Mouse (Mus musculus) cerebellum, adult 11-12 months (tissue): ENCODE measurements around the gene Agap2.
"Not testable (repeated sequence)": the region's sequence is repeated elsewhere in the genome, so short reads cannot be mapped to it uniquely, and the experiment has no call there.

Source experiments
- DNase-seq: peaks from one replicate; pipeline ENCODE4 v3.0.0; 2022

Gene Agap2

DNA sequence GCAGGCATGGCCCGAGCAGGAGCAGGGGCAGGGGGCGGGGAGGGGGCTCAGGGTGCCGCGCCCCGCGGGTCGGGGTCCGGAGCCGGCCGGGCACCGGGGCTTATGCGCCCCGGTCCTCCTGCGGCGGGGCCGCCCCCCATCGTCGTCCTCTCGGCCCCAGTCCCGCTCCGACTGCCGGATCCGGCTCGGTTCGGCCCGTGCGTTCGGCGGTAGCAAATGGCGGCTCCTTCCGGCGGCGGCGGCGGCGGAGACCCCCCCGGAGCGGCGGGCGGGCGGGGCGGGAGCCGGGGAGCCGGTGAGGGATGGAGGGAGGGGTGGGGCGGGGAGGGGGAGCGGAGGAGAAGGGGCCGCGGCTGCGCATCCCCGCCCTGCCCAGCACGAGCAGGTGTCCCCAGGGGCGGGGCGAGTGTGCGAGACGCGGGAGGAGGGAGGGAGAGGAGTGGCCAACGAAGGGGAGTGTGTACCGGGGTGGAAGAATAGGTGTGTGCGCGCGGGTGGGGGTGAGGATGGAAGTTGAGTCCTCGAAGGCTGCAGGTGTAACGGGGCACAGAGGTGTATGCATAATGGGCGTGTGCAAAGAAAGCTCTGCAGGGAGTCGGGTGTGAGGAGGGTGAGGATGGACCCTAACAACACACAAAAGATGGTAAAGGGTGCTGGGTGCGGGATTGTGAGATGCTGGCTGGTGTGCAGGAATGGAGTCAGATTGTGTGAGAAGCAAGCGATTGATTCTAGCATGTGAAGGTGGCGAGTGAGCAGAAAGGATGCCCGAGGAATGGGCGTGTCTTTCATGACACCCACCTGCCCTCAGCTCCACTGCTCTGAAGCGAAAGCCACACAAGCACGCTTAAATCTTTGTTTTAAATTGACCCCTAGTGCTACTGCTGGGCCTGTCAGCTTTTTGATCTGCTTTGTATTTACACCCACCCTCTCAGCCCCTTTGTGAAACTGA is 14.8 kb upstream of the Agap2 start, which contains the start of gene March9:
TSS of gene March9 (minus strand) at position 217 of the 949 bp plus-strand sequence.
- DNase-seq, result peak; percentile 94

DNA sequence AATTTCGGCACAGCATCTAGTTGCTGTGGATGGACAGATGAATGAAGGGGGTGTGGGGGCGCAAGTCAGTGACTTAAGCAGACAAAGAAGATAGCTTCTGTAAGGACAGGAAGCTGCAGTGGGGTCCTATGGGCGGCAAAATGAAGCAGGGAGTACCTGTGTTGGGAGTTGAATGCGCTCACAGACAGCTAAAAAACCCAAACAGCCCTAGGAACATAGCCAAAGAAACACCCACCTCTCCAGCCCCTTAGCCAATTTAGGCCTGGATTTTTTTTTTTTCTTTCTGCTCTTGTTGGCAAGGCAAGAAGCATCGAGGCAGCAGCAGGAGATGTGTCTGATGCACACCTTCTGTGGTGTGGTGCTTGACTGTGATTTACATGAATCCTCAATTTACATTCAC is 14.0 kb upstream of the Agap2 start:
- peak; percentile 62 for DNase-seq

DNA sequence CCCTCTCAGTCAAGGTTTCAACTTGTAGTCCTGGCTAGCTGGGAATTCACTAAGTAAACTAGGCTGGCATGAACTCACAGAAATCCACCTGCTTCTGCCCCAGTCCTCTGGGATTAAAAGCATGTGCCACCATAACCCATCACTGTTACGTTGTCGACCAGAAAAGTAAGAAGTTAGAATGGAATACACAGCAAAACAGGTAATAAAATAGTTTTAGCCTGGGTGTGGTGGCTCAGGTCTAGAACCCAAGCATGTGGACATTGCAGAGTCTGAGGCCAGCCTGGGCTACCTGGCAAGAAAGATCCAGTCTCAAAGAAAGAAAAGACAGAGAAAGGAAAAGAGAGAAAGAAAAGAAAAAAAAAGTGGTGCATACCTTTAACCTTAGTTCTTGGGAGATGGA is 13.6 kb upstream of the Agap2 start:
- DNase-seq, result no peak

DNA sequence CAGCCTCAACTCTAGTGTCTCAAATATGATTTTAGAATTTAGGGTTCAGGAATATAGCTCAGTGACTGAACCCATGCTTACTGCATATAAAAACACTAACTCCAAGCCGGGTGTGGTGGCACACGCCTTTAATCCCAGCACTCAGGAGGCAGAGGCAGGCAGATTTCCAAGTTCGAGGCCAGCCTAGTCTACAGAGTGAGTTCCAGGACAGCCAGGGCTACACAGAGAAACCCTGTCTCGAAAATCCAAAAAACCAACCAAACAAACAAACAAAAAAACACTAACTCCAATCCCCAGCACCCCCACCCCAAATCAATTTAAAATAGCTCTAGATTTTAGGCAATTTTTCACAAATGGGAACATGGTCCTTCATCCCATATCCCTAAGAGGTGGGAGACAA is 13.0 kb upstream of the Agap2 start:
- DNase-seq, result peak; percentile 55

DNA sequence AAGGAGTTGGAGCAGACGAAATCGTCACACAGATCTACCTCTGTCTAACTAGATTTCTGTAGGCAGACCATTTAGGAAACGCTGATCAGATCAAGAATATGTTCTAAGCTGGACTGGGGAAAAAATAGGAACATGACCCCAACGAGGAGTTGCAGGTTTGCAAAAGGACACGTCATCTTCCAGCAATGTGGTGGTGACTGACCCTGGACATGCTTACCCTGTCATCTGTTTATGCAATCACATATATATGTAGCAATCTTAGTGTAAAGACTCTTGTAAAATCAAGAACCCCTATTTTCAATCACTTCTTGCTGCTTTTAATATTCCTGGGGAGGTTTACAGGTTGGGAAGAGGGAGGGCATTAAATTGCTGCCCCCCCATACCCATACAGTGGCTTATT is 12.6 kb upstream of the Agap2 start:
- DNase-seq, result peak; percentile 39

DNA sequence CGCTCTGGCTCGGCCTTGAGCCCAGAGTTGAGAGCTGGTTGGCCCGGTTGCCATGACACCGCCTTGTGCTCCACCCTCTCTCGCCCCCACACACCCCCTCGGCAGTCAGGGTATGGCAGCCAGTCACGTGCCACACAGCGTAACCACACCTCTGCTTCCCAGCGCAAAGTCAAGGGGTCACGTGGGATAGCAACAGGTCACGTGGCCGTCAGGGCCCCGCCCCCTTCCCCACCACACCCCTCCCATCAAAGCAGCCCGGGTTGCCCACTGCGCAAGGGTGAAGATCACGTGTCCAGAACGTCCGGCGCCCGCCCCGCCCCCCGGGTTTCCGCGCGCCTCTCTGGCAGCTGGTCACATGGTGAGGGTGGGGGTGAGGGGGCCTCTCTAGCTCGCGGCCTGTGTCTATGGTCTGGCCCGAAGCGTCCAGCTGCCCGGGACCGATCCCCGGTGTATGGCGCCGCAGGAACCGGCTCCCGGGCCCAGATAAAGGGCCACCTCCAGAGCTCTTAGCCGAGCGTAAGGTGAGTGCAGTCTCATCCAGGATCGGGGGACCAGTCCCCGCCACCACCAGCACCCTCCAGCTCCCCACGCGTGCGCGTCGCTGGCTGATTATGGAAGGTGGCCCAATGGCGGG is 11.7 kb upstream of the Agap2 start, which contains the start of gene Cdk4:
TSS of gene Cdk4 (plus strand) at position 296 of the 634 bp plus-strand sequence.
- DNase-seq, result peak; percentile 99

DNA sequence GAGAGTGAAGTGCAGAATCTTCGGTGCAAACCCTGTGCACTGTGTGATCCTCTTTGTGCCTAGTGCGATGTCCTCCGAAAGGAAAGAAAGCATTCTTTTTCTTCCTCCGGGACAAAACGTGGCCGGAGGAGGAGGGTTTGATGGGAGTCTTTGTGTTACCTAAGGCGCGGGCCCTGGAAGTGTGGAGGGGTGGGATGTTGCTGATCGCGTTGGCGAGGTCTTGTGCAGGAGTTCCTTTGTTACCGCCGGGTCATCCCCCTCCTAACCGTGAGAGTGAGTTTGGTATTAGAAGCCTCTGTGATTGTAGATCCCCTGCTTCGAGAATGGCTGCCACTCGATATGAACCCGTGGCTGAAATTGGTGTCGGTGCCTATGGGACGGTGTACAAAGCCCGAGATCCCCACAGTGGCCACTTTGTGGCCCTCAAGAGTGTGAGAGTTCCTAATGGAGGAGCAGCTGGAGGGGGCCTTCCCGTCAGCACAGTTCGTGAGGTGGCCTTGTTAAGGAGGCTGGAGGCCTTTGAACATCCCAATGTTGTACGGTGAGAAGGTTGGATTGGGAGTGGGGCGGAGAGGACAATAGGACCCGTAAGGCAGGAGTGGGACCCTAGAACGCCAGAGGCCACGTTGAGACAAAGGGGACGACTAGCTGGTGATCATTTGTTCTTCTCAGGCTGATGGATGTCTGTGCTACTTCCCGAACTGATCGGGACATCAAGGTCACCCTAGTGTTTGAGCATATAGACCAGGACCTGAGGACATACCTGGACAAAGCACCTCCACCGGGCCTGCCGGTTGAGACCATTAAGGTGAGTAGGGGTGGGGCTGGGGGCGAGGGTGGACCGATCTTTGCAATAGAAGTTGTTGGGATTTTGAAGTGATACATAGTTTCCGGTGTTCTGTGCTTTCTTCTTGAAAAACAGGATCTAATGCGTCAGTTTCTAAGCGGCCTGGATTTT is 10.9 kb upstream of the Agap2 start:
- peak; percentile 71 for DNase-seq

DNA sequence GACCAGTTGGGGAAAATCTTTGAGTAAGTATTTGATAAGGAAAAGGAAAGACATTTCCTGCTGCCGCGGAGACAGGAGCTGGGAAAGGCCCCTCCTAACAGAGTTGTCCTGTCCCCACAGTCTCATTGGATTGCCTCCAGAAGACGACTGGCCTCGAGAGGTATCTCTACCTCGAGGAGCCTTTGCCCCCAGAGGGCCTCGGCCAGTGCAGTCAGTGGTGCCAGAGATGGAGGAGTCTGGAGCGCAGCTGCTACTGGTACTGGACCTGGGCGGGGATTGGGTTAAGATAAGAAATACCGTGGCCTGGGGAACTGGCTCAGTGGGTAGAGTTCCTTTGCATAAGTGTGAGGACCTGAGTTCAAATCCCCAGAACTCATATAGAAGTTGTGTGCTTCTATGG is 9.1 kb upstream of the Agap2 start:
- peak; percentile 57 for DNase-seq

DNA sequence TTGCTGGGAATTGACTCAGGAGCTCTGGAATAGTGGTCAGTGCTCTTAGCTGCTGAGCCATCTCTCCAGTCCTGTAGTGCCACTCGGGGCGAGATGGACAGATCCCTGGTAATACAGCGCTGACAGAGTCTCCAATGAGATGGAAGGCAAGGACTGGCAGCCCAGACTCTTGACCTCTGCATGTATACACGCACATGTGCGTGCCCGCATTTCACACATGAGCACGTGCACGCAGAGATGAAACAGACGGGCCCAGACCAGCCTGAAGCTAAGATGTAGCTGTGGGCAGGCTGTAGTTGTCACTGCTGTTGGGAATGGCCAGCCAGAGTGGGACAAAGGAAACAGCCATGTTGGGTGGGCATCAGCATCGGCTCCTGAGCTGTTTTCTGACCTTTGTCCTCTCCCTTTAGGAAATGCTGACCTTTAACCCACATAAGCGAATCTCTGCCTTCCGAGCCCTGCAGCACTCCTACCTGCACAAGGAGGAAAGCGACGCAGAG is 8.5 kb upstream of the Agap2 start:
- DNase-seq, result peak; percentile 47

DNA sequence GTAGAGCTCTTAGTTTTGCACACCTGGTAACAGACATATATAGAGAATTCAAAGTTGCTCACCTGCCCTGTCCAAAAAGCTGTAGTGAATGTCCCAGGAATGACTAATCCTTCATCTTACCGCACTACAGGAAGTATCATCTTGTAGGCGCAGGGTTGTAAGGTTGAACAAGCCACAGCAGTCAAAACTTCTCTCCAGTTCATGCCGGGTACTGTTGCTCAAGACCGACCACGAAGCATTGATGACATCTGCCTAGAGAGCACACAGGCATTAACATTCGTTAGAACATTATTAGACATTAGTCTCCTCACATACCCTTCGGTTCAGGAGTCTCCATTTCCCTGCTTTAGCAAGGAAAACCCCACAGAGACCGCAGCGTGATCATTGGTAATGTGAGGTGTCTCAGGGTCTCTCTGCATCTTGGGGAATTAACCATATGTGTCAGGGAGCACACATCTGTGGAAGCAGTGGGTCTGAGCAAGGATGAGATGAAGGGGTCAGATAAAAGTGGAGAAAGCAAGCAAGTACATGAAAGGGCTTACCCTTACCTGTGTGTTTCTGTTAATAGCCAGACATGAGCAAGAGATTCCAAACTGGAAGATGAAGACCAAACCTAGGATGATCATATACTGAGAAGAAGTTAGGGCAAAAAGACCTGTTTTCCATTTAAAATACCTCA is 6.6 kb upstream of the Agap2 start:
- no peak for DNase-seq

DNA sequence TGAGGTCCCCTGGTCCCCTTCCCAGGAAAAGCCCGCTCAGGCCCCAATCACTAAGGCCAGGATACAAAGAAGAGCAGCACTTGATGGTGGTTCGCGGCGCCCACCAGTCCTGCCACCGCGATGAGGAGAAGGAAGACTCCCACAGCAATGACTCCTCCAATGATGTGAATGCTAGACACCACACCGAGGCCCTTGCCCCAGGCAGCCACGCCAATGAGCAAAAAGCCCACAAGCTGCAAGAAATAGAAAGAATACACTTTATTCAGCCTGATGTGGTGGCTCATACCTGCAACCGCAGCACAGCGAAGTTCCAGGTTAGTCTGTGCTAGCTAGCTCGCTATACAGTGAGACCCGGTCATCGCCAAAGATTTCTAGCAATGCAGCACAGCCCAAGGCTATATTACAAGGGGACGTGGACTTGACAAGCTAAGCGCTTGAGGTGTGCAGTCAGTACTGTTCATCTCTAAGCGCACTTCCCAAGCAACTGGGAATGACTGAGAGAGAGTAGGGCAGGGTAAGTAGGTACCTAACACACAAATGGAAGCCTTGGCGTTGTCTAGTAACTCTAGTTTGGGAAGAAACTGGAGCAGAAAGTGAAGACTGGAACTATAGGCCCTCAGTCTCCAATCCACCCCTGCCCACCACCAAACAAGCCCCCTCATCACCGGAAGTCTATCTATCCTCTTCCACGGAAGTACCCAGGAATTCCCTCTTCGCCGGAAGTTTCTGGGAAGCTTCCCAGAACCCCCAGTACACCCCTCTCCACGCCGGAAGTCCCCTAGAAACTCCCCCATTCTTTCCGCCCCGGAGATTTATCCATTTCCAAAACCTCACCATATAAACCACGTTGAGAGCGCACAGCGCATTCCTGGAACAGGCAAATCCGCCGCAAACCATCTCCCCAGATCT is 5.5 kb upstream of the Agap2 start:
- DNase-seq, result peak; percentile 37

DNA sequence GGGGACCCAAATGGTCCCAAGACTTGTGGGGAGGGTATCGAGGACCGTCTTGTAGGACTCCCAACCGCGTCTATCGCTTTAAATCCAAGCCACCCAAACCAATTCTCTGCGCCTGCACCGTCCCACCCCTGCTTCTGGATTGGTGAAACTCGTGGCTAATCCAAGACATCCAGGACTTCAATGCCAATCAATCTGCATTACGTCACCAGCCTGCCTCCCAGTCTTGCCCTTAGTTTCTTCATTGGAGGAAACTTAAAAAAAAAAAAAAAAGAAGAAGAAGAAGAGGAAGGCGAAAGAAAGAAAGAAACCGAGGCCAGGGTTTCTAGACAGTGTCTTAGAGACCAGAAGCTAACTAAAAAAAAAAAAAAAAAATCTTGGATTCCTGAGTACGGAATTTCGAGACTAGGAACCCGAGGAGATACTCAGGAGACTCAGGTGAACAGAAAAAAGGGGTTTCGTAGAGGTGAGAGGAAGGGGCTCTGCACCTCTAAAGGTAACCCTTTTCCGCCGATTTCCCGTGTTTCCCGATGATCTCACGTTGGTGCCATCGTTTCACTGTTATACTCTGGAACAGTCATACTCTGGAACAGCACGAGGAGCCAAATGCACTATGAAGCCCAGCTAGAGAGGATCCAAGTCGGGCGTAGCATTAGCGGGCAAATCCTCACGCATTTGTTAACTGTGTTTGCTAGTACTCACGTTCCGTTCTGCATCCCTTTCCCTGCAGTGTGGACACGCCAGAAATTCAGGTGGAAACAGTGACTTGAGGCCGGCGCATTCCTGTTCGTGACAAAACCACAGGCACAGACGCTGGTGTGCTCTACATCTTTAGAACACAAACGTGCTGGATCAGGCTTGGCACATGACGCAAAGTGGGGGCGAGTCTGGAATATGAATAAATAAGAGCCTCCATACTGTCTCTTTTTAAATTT is 4.6 kb upstream of the Agap2 start, which contains the start of gene Tspan31:
TSS of gene Tspan31 (minus strand) at position 75 of the 932 bp plus-strand sequence.
- DNase-seq, result peak; percentile 94

DNA sequence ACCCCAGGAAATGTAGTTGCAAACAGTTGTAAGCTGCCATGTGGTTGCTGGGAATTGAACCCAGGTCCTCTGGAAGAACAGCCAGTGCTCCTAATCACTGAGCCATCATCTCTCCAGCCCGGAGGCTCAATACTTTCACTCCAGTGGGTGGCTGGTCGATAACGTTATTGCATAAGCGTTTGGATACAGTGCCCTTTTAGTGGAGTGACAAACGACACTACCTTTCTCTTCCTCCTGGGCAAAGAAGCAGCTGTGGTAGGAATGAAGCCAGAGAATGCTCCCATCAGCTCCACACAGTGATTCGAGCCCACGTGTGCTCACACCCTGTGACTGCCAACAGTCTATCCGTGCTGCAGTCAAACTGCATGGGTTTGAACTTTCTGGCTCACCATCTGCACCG is 3.9 kb upstream of the Agap2 start:
- DNase-seq, result peak; percentile 39

DNA sequence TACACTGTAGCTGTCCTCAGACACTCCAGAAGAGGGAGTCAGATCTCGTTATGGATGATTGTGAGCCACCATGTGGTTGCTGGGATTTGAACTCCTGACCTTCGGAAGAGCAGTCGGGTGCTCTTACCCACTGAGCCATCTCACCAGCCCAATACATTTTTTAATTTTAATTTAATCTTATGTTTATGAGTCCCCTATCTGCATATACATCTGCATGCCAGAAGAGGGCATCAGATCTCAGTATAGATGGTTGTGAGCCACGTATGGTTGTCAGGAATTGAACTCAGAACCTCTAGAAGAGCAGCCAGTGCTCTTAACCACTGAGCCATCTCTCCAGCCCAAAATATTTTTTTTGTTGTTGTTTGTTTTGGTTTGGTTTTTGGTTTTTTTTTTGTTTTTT is 2.8 kb upstream of the Agap2 start:
- DNase-seq, result not testable (repeated sequence)

DNA sequence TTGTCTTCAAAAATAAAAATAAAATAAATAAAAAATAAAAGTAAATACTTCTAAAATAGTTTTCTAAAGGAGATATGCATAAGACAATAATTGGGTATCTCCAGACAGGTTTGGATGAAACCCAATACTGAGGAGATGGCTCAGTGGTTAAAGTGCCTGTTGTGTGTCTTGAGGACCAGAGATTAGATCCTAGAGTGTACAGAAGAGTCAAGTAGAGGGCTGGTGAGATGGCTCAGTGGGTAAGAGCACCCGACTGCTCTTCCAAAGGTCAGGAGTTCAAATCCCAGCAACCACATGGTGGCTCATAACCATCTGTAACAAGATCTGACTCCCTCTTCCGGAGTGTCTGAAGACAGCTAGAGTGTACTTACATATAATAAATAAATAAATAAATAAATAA is 2.1 kb upstream of the Agap2 start:
- not testable (repeated sequence) for DNase-seq

DNA sequence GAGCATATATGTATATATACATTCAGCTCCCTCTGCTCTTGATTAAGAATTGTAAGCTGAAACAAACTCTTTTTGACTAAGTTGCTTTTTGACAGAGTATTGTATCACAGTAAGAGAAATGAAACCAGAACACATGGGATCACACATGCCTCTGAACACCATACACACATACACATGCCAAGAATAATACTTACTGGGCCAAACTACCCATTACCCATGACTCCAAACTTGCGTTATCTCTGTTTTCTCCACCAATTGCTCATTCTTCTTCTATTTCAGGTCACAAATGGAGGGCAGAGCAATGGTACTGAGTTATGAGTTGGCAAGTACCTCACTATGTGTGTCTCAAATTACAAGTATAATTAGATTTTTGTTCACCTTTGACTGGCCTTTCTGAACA is 1.1 kb upstream of the Agap2 start:
- DNase-seq, result no peak

DNA sequence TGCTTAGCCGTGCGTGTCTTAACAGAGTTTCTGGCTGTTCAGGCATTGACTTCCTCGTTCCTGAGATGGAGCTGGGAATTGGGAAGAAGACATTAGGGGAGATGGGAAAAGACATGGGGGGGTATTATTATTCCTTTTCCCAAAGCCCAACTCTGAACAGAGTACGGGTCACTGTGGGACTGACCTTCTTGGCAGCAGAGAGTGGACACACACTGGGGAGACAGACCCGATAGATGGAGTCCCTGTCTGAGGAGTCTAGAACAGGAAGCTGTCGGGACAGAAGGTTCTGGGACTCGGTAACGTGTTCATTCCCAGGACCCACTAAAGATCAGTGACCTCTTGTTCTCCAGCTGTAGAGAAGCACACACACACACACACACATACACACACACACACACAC is 567 bp downstream of the Agap2 start:
- no peak for DNase-seq

DNA sequence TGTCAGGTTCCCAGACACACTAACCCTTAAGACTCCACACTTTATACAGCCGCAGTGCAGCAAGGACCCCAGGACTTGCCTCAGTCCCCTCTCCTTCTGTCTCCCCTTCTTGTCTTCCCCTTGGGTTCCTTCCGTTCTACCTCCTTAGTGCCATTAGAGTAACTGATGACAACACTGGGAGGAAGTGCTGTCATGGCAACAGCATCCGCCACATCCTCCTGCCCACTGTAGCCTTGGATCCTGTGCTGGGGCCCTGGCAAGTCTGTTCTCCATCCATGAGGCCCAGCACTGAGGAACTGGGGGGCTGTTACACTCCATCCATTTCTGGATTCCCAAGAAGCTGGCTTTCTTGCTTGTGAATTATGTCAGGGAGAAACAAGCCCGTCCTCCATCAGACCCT is 998 bp downstream of the Agap2 start:
- no peak for DNase-seq

DNA sequence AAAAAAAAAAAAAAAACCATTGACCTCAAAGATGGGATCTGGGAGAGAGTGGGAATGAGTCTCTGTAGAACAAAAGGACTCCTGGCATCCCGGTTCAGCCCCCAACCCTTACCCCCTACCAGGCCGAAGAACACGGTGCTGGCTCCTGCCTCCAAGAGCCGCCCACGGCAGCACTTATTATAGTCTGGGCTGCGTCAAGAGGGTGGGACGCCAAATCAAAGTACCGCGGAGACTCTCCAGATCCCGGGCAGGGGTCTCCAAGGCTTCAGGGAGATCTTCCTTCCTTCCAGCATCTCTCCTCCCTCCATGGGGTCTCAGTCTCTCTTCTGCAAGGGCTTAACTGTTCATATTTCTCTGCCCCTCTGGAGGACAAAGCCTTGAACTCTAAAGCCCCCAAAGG is 2.4 kb downstream of the Agap2 start:
- no peak for DNase-seq
